Mouse (Mus musculus) bone marrow macrophage, adult 2 months (primary cell): ENCODE results near the gene Napb. TPM values are rescaled to one million over a fixed set of nuclear protein-coding genes. Genes with fewer than 3 reads are reported as not detected.
A peak's percentile ranks its signal among the peaks of the same experiment; 100 is the strongest.

Experiments
- H3K27ac ChIP-seq: 2 replicates; pipeline ENCODE4 v1.5.1; 2012; ENCODE audit warnings: low read depth, low read length; ENCODE audit not compliant: insufficient read depth
- H3K4me1 ChIP-seq: 2 replicates; pipeline ENCODE4 v1.6.1; 2012; ENCODE audit warnings: low read length; ENCODE audit not compliant: control insufficient read depth, insufficient read depth
- H3K4me3 ChIP-seq: 2 replicates; pipeline ENCODE4 v1.5.1; 2012; ENCODE audit warnings: mild to moderate bottlenecking, low read length, moderate library complexity; ENCODE audit not compliant: insufficient read depth
- CTCF ChIP-seq: IDR thresholded peaks from 2 replicates; pipeline ENCODE4 v1.5.1; 2012; ENCODE audit warnings: low read depth, mild to moderate bottlenecking, low read length, moderate library complexity
- POLR2A ChIP-seq: IDR thresholded peaks from 2 replicates; pipeline ENCODE4 v1.6.1; 2012; ENCODE audit warnings: mild to moderate bottlenecking, low read depth, low read length, borderline replicate concordance
- polyA plus RNA-seq: library from polyadenylated mRNA; stranded (reverse); fragments of >200 nt; gene quantifications from 2 replicates; pipeline ENCODE4 v1.2.4, GENCODE M21; 2012; ENCODE audit not compliant: missing spikeins, insufficient read depth, insufficient read length

The Napb gene
- polyA plus RNA-seq, 1 experiment: 3.4 TPM

DNA sequence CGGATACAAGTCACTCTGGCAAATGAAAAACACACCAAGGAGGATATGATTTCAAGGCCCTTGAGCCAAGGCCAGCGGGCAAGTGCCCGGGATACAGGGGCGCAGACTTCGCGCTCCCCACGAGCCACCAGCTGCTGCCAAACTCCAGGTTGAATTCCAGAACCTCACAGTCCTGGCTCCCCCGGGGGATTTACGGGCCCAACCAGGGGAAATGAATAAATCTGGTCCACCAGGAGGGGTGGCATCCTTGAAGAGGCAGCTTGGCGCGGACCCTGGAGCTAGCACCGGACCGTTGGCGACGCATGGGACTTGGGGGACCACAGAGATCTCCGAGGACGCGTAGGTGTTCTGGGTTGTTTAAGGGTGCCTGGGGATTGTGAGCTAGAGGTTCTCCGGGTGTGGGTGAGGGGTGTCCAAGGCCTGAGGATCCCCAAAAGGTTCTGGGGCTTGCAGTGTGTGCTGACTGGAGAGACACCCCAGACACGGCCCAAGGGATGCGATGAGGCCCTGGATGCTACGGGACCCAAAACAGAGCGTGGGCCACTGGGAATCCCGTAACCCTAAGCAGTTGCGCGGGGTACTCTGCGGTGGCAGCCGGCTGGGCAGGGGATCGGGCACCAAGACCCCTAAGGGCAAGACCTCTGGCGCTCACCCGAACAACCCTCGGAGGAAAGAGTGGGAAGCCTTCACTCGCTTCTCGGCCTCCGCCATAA lies 497 bp downstream of the Napb start:
- peaks cover 19% of the 10 kb centered on the region for H3K4me1 ChIP-seq
- H3K4me3 ChIP-seq: peak overlapping the region; percentile 78
- TF ChIP-seq CTCF: no peak
- no peak for TF ChIP-seq POLR2A
- H3K27ac ChIP-seq: peak overlapping the region; percentile 30

DNA sequence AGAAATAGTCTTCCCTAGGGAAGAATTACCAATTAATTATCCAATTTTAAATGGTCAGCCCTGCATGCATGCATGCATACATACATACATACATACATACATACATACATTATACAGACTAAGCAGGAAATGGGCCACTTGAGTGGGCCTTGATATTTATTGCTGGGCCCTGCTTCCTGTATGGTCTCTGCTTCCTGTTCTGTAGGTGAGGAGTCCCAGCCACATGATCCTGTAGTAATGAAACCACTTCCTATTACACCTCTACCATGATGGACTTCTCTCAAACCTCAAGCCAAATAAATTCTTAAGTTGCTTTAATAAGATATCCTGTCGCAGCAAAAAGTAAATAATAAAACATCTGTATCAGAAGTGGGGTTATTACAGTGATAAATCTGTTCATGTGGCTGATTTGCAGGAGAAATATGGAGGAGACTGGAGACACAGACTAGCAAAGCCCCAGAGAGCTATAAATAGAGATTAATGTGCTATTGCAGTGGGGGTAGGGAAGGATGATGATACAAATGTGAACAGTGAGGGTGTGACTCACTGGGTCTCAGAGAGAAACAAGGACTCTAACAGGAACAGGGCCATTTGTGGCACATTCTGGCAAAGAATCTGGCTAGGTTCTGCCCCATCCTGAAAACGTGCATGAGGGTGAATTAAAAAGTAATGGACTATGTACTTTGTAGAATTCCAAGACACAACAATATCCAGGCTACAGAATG lies 12.8 kb downstream of the Napb start:
- no peak for TF ChIP-seq POLR2A
- no peak for TF ChIP-seq CTCF
- Histone ChIP-seq H3K4me1 (peaks cover 35% of the 10 kb centered on the region), H3K27ac (peak overlapping the region; percentile 57), H3K4me3 (no peak overlapping the region)

GRCm38 (mm10) chr2:148717072-148717471 lies 15.2 kb downstream of the Napb start:
- H3K4me3 ChIP-seq: no peak overlapping the region
- peaks cover 35% of the 10 kb centered on the region for H3K4me1 ChIP-seq
- H3K27ac ChIP-seq: no peak overlapping the region
- TF ChIP-seq CTCF (no peak), POLR2A (no peak)

DNA sequence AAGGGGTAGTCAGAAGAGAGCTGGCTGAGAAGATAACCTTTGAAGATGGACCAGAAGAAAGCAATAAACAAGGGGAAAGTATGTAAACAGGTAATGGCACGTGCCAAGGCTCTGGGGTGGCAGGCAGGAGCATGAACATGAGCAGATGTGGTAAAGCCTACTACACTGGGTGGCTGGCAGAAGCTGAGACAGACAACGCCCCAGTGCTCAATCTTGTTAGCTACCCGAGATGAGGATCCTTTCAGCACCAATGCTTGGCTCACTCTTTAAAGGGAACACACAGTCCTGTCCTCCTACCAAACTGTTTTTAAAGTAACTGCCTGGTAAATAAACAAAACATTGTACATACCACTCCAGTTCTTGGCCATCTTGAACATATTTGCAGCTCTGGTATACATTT lies 19.9 kb downstream of the Napb start:
- Histone ChIP-seq H3K27ac (no peak overlapping the region), H3K4me1 (peaks cover 2% of the 10 kb centered on the region; the same call in 1 of the 2 replicates), H3K4me3 (no peak overlapping the region)
- TF ChIP-seq CTCF (no peak), POLR2A (no peak)

DNA sequence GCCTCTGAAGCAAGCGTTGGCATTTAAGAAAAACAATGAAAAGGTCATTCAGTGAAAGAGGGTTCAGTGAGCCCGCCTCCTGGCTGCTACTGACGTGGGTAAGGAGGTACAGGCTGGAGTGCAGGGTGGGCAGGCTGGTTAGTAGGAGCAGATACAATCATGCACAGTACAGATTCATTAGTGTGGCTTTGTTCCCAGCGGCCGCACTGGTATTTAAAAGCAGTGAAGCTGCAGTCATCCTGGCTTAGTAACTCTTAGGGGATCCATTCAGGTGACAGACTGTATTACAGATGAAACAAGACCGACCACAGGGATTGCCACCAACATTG lies 25.1 kb downstream of the Napb start:
- Histone ChIP-seq H3K27ac (no peak overlapping the region), H3K4me1 (no peaks in the 10 kb centered on the region), H3K4me3 (no peak overlapping the region)
- no peak for TF ChIP-seq CTCF
- TF ChIP-seq POLR2A: no peak

GRCm38 (mm10) chr2:148706409-148707201 lies 25.7 kb downstream of the Napb start:
- TF ChIP-seq CTCF (peak; percentile 19; the same call in 1 of the 2 replicates), POLR2A (no peak)
- no peak overlapping the region for H3K4me3 ChIP-seq
- no peaks in the 10 kb centered on the region for H3K4me1 ChIP-seq
- no peak overlapping the region for H3K27ac ChIP-seq

DNA sequence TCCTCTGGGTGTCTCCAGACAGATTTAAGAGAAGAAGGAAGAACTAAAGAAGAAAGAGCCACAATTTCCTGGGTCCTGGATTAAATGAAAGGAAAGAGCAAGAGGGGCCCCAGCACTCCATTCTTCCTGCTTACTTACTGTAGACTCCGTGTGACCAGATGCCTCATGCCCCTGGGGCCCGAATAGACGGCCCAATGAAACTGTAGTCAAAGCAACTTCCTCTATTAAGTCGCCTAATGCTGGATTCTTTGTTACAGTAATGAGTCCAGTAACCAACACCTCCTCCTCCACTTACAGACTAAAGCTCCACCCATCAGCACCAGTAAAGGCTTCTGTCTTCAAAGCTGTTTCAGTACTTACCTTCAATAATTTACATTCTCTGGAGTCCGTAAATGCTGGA lies 33.7 kb downstream of the Napb start:
- TF ChIP-seq CTCF (no peak), POLR2A (no peak)
- Histone ChIP-seq H3K27ac (peak overlapping the region; percentile 53), H3K4me1 (peaks cover 5% of the 10 kb centered on the region; the same call in 1 of the 2 replicates), H3K4me3 (no peak overlapping the region)

GRCm38 (mm10) chr2:148690781-148691180 lies 41.5 kb downstream of the Napb start:
- TF ChIP-seq POLR2A (no peak), CTCF (no peak)
- Histone ChIP-seq H3K27ac (no peak overlapping the region), H3K4me3 (no peak overlapping the region), H3K4me1 (peaks cover 17% of the 10 kb centered on the region)

DNA sequence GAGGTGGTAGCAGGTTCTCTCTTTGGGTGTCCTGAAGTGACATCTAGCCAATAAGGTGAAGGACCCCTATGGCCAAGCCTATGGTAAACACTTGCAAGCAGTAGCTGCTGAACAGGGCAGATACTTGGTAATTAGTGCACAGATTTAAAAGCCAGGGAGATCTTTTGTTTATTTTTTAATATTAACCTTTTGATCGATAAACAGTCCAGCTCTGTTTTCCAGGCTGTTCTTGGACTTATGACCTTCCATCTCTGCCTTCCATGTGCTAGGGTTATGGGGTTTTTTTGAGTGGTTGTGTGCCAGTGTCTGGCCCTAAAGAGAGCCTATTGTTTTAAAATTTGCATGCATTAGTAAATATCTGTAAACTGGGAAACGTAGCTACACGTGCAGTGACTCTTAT lies 42.0 kb downstream of the Napb start:
- Histone ChIP-seq H3K4me3 (no peak overlapping the region), H3K4me1 (peaks cover 20% of the 10 kb centered on the region), H3K27ac (no peak overlapping the region)
- TF ChIP-seq CTCF (no peak), POLR2A (no peak)

GRCm38 (mm10) chr2:148689444-148690140 lies 42.7 kb downstream of the Napb start:
- TF ChIP-seq POLR2A: no peak
- TF ChIP-seq CTCF: no peak

More at GRCm38 (mm10) chr2:148689444-148690140, 42.7 kb downstream of the Napb start:
- no peak overlapping the region for H3K4me3 ChIP-seq
- peaks cover 27% of the 10 kb centered on the region for H3K4me1 ChIP-seq
- H3K27ac ChIP-seq: no peak overlapping the region
